Comparison of ENCODE assay signal across 16 mouse cellular contexts in the genomic region with DNA sequence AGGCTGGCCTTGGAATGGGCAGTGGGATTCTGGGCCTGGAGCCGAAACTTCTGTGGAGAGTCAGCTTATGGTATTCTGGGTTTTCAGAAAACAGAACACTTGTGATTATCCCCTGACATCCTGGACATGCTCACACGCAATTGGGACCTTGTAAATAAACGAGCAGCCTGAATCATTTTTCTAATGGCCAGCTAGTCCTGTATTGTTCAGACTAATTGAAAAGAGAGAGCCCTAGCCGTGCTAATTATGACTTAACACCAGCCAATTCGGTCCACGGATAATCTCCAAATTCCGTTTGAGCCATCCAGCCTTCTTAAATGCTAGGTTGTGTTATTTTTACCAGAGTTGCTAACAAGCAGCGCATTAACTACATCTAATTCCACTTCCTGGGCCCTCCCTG.
DNase-seq lines count a peak whose midpoint lies in the region; ATAC-seq and TF ChIP-seq lines count a peak whose summit lies in the region.
"Had no signal": no experiment of that assay in that cellular context is flagged by ENCODE, and none has a peak within 500 bp of the region (broad histone marks: within the 10 kb centered on the region; RNA-seq: fewer than 3 reads in every experiment).

No protein-coding gene starts in this region.

- H3K9me3 ChIP-seq in forebrain, embryonic 12.5 days = no peaks in the 10 kb centered on the region
- H3K9me3 ChIP-seq in midbrain, postnatal 0 days (ENCODE audit: low read length) = no peaks in the 10 kb centered on the region
- H3K9me3 ChIP-seq: heart, embryonic 13.5 days; hindbrain, embryonic 10.5 days; limb, embryonic 10.5 days; liver, embryonic 13.5 days; neural tube, embryonic 15.5 days had no signal

- intact Hi-C loops in left cerebral cortex, adult 2 months (cut with DNase I) = no loop called here

- DNase-seq in cerebellum, adult 9-11 months = peak; percentile 7
- DNase-seq in left cerebral cortex, adult 2 months (ENCODE audit: extremely low spot score in 1 of 2, low spot score in 2 of 2) = no peak
- no peak for DNase-seq in left cerebral cortex, adult 9 months (ENCODE audit: low spot score in 2 of 2)
- no peak for DNase-seq in midbrain, postnatal 0 days (ENCODE audit: low spot score)
- DNase-seq in ovary, postnatal 36 days (ENCODE audit: low spot score) = no peak
- DNase-seq in frontal cortex, postnatal 36 days (ENCODE audit: low spot score in 2 of 2) = no peak
- DNase-seq: liver, embryonic 13.5 days; right cerebral cortex, postnatal 4 days had no signal

- no peak overlapping the region for H3K4me3 ChIP-seq in left cerebral cortex, adult 2 months
- H3K4me3 ChIP-seq in forebrain, embryonic 12.5 days (replicated peaks) = no peak overlapping the region
- no peak overlapping the region for H3K4me3 ChIP-seq in midbrain, postnatal 0 days (ENCODE audit: low read depth, low read length)
- H3K4me3 ChIP-seq: heart, embryonic 13.5 days; hindbrain, embryonic 10.5 days; limb, embryonic 10.5 days; liver, embryonic 13.5 days; neural tube, embryonic 15.5 days had no signal

- H3K4me2 ChIP-seq in forebrain, embryonic 12.5 days = no peak overlapping the region
- H3K4me2 ChIP-seq in midbrain, postnatal 0 days (ENCODE audit: low read depth, low read length, poor library complexity, severe bottlenecking) = no peak overlapping the region
- H3K4me2 ChIP-seq: heart, embryonic 13.5 days; liver, embryonic 13.5 days; neural tube, embryonic 15.5 days had no signal

- H3K27ac ChIP-seq in left cerebral cortex, adult 2 months = peak overlapping the region; percentile 21; the same call in 1 of the 2 replicates
- H3K27ac ChIP-seq in forebrain, embryonic 12.5 days = peak overlapping the region; percentile 50; the same call in 1 of the 2 replicates
- H3K27ac ChIP-seq in midbrain, postnatal 0 days (ENCODE audit: low read depth, low read length) = peak overlapping the region; percentile 32
- H3K27ac ChIP-seq: heart, embryonic 13.5 days; hindbrain, embryonic 10.5 days; liver, embryonic 13.5 days; macrophage had no signal

- TF ChIP-seq CTCF in left cerebral cortex, adult 2 months (IDR thresholded peaks at IDR 0.05) = no peak
- TF ChIP-seq CTCF in midbrain, postnatal 0 days (IDR thresholded peaks at IDR 0.05) = no peak

- H3K36me3 ChIP-seq in forebrain, embryonic 12.5 days (replicated peaks) = peaks cover 3% of the 10 kb centered on the region; the same call in 1 of the 2 replicates
- peaks cover 4% of the 10 kb centered on the region for H3K36me3 ChIP-seq in midbrain, postnatal 0 days (ENCODE audit: insufficient read depth, low read length)
- H3K36me3 ChIP-seq: liver, embryonic 13.5 days had no signal

- peaks cover 30% of the 10 kb centered on the region for H3K4me1 ChIP-seq in forebrain, embryonic 12.5 days
- H3K4me1 ChIP-seq in midbrain, postnatal 0 days (ENCODE audit: insufficient read depth, low read length) = peaks cover 4% of the 10 kb centered on the region; the same call in 1 of the 2 replicates

- 20% methylated on average over 8 of the region's 8 CpGs for WGBS in forebrain, embryonic 12.5 days
- WGBS in midbrain, postnatal 0 days = 51% methylated on average over 8 of the region's 8 CpGs

- no peaks in the 10 kb centered on the region for H3K27me3 ChIP-seq in forebrain, embryonic 12.5 days
- H3K27me3 ChIP-seq in midbrain, postnatal 0 days (ENCODE audit: insufficient read depth, low read length) = no peaks in the 10 kb centered on the region
- H3K27me3 ChIP-seq: heart, embryonic 13.5 days; liver, embryonic 13.5 days; neural tube, embryonic 15.5 days; Patski had no signal

- no peak for ATAC-seq in cerebellum, adult (ENCODE audit: insufficient number of reproducible peaks, low FRiP score, low TSS enrichment)
- ATAC-seq in forebrain, embryonic 12.5 days (ENCODE audit: low FRiP score) = peak; percentile 62; the same call in 1 of the 2 replicates
- ATAC-seq in midbrain, postnatal 0 days (ENCODE audit: low FRiP score) = no peak
- ATAC-seq: Patski had no signal

- H3K9ac ChIP-seq in forebrain, embryonic 12.5 days = no peak overlapping the region
- no peak overlapping the region for H3K9ac ChIP-seq in midbrain, postnatal 0 days (replicated peaks; ENCODE audit: low read length, poor library complexity, severe bottlenecking)
- H3K9ac ChIP-seq: heart, embryonic 13.5 days; liver, embryonic 13.5 days; neural tube, embryonic 15.5 days had no signal
